Mouse (Mus musculus) small intestine, adult 2 months (tissue): Measurements from ENCODE around the gene Ccdc78. TPM values are rescaled to one million over a fixed set of nuclear protein-coding genes. Genes with fewer than 3 reads are reported as not detected.
A peak's percentile ranks its signal among the peaks of the same experiment; 100 is the strongest.

Source experiments
- H3K27ac ChIP-seq: fragments of 200-500 bp; 2 replicates; pipeline ENCODE4 v1.5.1; 2012; ENCODE audit warnings: low read depth, low read length, control low read depth, inconsistent platforms; ENCODE audit not compliant: insufficient read depth
- H3K27me3 ChIP-seq: fragments of 200-500 bp; 2 replicates; pipeline ENCODE4 v1.6.1; 2012; ENCODE audit warnings: mild to moderate bottlenecking, moderate library complexity, low read length, inconsistent platforms; ENCODE audit not compliant: control insufficient read depth, insufficient read depth
- H3K36me3 ChIP-seq: fragments of 200-500 bp; 2 replicates; pipeline ENCODE4 v1.6.1; 2012; ENCODE audit warnings: mild to moderate bottlenecking, low read length, control low read depth, inconsistent platforms; ENCODE audit not compliant: control insufficient read depth, insufficient read depth
- H3K4me1 ChIP-seq: fragments of 200-500 bp; 2 replicates; pipeline ENCODE4 v1.6.1; 2012; ENCODE audit warnings: low read length, inconsistent platforms, mixed read lengths; ENCODE audit not compliant: control insufficient read depth, insufficient read depth, insufficient read length
- H3K4me3 ChIP-seq: fragments of 200-500 bp; 2 replicates; pipeline ENCODE4 v1.5.1; 2012; ENCODE audit warnings: low read depth, mild to moderate bottlenecking, control low read depth, inconsistent platforms, low read length, moderate library complexity
- CTCF ChIP-seq: fragments of 200-500 bp; IDR thresholded peaks from 2 replicates; pipeline ENCODE4 v1.5.1; 2012; ENCODE audit warnings: low read depth, mild to moderate bottlenecking, control low read depth, inconsistent platforms, low read length, moderate library complexity, mixed read lengths; ENCODE audit not compliant: insufficient replicate concordance, insufficient read length; ENCODE audit errors: extremely low read depth
- POLR2A ChIP-seq: fragments of 200-500 bp; IDR thresholded peaks from 2 replicates; pipeline ENCODE4 v1.6.1; 2012; ENCODE audit warnings: low read depth, mild to moderate bottlenecking, control low read depth, inconsistent platforms, low read length, moderate library complexity
- WGBS: fragments of 180-500 bp; shearing (Covaris S2); methylation state at CpG from one replicate; pipeline ENCODE4 v1.1.7; 2018; 5-methylcytosine and 5-hydroxymethylcytosine counted together
- polyA plus RNA-seq: library from polyadenylated mRNA; depleted of rRNA; stranded (reverse); fragments of >200 nt; gene quantifications from 2 replicates; pipeline ENCODE4 v1.2.3, GENCODE M21; 2012

Gene Ccdc78
- polyA plus RNA-seq, 1 experiment, result 0.06 TPM

DNA sequence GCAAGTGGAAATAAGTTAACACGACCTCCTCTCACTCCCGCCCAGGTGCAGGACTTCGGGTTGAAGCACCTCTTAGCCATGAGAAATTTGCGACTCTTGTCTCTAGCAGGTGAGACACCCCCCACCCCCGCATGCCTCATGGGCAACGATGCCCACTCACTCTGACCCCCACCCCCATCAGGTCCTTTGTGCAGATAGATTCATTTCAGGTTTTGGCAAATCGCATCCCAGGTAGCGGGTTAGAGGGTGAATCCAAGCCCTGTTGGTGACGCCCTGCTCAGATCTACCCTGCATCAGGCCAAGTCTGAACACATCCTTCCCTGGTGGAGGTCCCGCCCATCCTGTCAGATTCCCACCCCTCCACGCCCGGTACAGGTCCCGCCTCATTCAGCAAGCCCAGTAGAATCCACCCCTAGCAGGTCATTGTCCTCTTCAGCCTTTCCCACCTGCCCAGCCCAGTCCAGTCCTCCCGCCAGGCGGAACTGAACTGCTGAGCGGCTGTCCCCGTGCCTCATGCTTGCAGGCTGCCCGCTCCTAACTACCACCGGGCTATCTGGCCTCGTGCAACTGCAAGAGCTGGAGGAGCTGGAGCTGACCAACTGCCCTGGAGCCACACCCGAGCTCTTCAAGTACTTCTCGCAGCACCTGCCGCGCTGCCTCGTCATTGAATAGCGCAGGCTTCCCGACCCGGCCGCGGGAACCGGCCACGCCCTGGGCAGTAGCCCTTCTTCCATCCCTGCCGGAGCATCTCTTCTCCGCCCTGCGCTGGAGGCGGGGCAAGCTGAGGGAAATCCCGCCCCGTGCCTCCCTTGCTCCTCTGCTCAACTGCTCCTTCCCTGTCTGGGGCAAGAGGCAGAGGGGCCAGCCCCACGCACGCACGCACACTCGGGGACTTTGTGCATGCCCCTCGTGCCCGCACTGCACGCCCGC, 32.7 kb downstream of the Ccdc78 start:
- WGBS, result 7% methylated on average over 46 of the region's 46 CpGs
- TF ChIP-seq POLR2A, result no peak
- no peak for TF ChIP-seq CTCF
- Histone ChIP-seq H3K4me1 (peaks cover 9% of the 10 kb centered on the region), H3K27me3 (peaks cover 14% of the 10 kb centered on the region; the same call in 1 of the 2 replicates), H3K27ac (no peak overlapping the region), H3K36me3 (no peaks in the 10 kb centered on the region), H3K4me3 (peak overlapping the region; percentile 36)

GRCm38 (mm10) chr17:25823452-25823851, 37.1 kb downstream of the Ccdc78 start, which contains the start of gene Wdr24:
Gene Wdr24, plus strand, starts transcription at chr17:25823627.
- under 1% methylated on average over 18 of the region's 18 CpGs for WGBS
- Histone ChIP-seq H3K27me3 (peaks cover 14% of the 10 kb centered on the region; the same call in 1 of the 2 replicates), H3K4me1 (peaks cover 21% of the 10 kb centered on the region), H3K4me3 (peak within 1 kb of the TSS; percentile 91), H3K27ac (peak within 1 kb of the TSS; percentile 52), H3K36me3 (peaks cover 11% of the 10 kb centered on the region)
- no peak for TF ChIP-seq CTCF
- TF ChIP-seq POLR2A, result no peak

DNA sequence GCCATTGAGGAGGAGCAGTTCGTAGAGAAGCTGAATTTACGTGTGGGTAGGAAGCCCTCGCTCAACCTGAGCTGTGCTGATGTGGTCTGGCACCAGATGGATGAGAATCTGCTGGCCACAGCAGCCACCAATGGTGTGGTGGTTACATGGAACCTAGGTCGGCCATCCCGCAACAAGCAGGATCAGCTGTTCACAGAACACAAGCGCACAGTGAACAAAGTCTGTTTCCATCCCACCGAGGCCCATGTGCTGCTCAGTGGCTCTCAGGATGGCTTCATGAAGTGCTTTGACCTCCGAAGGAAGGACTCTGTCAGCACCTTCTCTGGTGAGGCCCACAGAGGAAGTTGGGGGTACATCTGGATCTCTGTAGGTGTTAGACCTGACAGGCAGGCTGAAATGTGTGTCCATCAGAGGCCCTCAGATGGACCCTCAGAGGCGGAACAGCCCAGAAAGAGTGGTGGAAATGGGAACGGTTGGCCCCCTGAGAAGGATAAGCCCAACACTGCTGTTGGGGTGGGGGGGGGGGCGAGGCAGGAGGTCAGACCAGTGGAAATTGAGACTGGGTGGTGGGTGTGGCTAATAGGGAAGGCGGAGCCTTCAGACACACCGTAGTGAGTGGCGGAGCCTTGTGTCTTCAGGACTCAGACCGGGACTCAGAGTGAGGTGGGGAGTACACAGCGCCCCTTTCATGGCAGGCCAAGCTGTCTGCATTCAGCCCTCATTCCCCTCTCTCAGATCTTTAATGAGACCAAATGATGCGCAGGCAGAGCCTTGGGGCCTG, 38.2 kb downstream of the Ccdc78 start:
- H3K4me1 ChIP-seq, result peaks cover 20% of the 10 kb centered on the region
- TF ChIP-seq POLR2A (no peak), CTCF (no peak)
- no peak overlapping the region for H3K27ac ChIP-seq
- WGBS, result 62% methylated on average over 17 of the region's 17 CpGs
- peaks cover 11% of the 10 kb centered on the region for H3K36me3 ChIP-seq
- peak overlapping the region; percentile 91 for H3K4me3 ChIP-seq
- peaks cover 4% of the 10 kb centered on the region; the same call in 1 of the 2 replicates for H3K27me3 ChIP-seq

DNA sequence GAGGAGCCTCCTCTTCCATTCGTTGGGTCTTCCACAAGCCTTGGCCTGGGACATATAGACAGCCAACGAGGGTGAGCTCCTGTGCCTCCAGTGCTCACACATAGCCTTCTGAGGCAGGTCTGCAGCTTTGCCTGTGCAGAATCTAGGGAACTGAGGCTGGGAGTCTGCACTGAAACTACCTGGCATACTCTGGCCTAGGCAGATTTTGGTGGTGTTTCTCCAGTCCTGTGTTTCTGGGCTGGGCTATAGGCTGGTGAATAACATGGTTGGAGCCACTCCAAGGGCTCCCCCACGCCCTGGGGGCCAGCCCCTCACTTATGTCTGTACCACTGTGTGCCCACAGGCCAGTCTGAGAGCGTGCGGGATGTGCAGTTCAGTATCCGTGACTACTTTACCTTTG, 38.9 kb downstream of the Ccdc78 start:
- Histone ChIP-seq H3K27ac (no peak overlapping the region), H3K27me3 (no peaks in the 10 kb centered on the region), H3K36me3 (peaks cover 11% of the 10 kb centered on the region), H3K4me1 (peaks cover 19% of the 10 kb centered on the region), H3K4me3 (no peak overlapping the region)
- TF ChIP-seq POLR2A (no peak), CTCF (no peak)
- WGBS, result 89% methylated on average over 6 of the region's 6 CpGs

DNA sequence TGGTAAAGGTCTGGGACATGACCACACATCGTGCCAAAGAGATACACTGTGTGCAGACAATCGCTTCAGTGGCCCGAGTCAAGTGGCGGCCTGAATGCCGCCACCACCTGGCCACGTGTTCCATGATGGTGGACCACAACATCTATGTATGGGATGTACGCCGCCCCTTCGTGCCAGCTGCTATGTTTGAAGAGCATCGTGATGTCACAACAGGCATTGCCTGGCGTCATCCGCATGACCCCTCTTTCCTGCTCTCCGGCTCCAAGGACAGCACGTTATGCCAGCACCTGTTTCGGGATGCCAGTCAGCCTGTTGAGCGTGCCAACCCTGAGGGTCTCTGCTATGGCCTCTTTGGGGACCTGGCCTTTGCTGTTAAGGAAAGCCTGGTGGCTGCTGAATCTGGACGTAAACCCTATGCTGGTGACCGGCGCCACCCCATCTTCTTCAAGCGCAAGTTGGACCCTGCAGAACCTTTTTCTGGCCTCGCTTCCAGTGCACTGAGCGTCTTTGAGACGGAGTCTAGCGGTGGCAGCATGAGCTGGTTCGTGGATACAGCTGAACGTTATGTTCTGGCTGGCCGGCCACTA, 39.7 kb downstream of the Ccdc78 start:
- 95% methylated on average over 27 of the region's 27 CpGs for WGBS
- Histone ChIP-seq H3K4me1 (peaks cover 22% of the 10 kb centered on the region), H3K36me3 (peaks cover 18% of the 10 kb centered on the region), H3K4me3 (no peak overlapping the region), H3K27me3 (no peaks in the 10 kb centered on the region), H3K27ac (no peak overlapping the region)
- TF ChIP-seq POLR2A (no peak), CTCF (no peak)

DNA sequence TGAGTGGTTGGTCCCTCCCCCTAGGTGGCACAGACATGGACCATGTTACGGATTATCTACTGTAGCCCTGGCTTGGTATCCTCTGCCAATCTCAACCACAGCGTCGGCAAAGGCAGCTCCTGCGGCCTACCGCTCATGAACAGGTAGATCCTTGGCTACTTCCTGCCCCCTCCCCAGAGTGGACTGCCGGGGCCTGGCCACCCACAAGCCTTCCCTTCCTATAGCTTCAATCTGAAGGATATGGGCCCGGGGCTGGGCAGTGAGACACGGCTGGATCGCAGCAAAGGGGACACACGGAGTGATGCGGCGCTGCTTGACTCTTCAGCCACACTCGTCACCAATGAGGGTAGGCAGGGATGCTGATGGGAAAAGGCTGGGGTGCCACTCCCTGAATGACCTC, 40.6 kb downstream of the Ccdc78 start:
- H3K36me3 ChIP-seq, result peaks cover 24% of the 10 kb centered on the region
- H3K27ac ChIP-seq, result no peak overlapping the region
- no peaks in the 10 kb centered on the region for H3K27me3 ChIP-seq
- H3K4me3 ChIP-seq, result no peak overlapping the region
- TF ChIP-seq CTCF, result no peak
- 96% methylated on average over 13 of the region's 13 CpGs for WGBS
- peaks cover 32% of the 10 kb centered on the region for H3K4me1 ChIP-seq
